Mouse (Mus musculus) liver, embryonic 12.5 days (tissue): ENCODE data around the gene Trmt11. TPM values are rescaled to one million over a fixed set of nuclear protein-coding genes. Genes with fewer than 3 reads are reported as not detected.
"Not testable (repeated sequence)": the region's sequence is repeated elsewhere in the genome, so short reads cannot be mapped to it uniquely, and the experiment has no call there.

Source experiments
- ATAC-seq: fragments of 200-750 bp; cut with Nextera tagmentation; 2 replicates; pipeline ENCODE4 v1.8.0; 2017; ENCODE audit warnings: moderate number of reproducible peaks, mild to moderate bottlenecking, moderate library complexity
- H3K27ac ChIP-seq: fragments of 300-500 bp; sonication (generic); 2 replicates; pipeline ENCODE4 v1.5.1; 2016; ENCODE audit warnings: mild to moderate bottlenecking
- H3K27me3 ChIP-seq: fragments of 300-500 bp; sonication (generic); replicated peaks from 2 replicates; pipeline ENCODE4 v1.6.1; 2016; ENCODE audit warnings: mild to moderate bottlenecking, moderate library complexity
- H3K36me3 ChIP-seq: fragments of 300-500 bp; sonication (generic); 2 replicates; pipeline ENCODE4 v1.6.1; 2016; ENCODE audit warnings: mild to moderate bottlenecking, moderate library complexity
- H3K4me1 ChIP-seq: fragments of 300-500 bp; sonication (generic); 2 replicates; pipeline ENCODE4 v1.6.1; 2016
- H3K4me2 ChIP-seq: fragments of 300-500 bp; sonication (generic); 2 replicates; pipeline ENCODE4 v1.6.1; 2016; ENCODE audit warnings: mild to moderate bottlenecking, moderate library complexity
- H3K4me3 ChIP-seq: fragments of 300-500 bp; sonication (generic); 2 replicates; pipeline ENCODE4 v1.5.1; 2016; ENCODE audit warnings: mild to moderate bottlenecking, moderate library complexity
- H3K9ac ChIP-seq: fragments of 300-500 bp; sonication (generic); 2 replicates; pipeline ENCODE4 v1.6.1; 2016; ENCODE audit warnings: mild to moderate bottlenecking, moderate library complexity
- H3K9me3 ChIP-seq: fragments of 300-500 bp; sonication (generic); replicated peaks from 2 replicates; pipeline ENCODE4 v1.6.1; 2016; ENCODE audit warnings: mild to moderate bottlenecking, moderate library complexity
- WGBS: fragments of 180-500 bp; shearing (Covaris S2); methylation state at CpG from one replicate; pipeline ENCODE4 v1.1.7; 2016; ENCODE audit not compliant: insufficient replicate concordance; 5-methylcytosine and 5-hydroxymethylcytosine counted together
- polyA plus RNA-seq: library from polyadenylated mRNA; unstranded; fragments of >200 nt; fragmentation: Nextera tagmentation; extraction: Ambion mirVana; gene quantifications from 2 replicates; pipeline ENCODE4 v1.2.1, GENCODE M21; 2016

The Trmt11 gene
- polyA plus RNA-seq, 1 experiment from 2014 or later = 25.3 TPM

DNA sequence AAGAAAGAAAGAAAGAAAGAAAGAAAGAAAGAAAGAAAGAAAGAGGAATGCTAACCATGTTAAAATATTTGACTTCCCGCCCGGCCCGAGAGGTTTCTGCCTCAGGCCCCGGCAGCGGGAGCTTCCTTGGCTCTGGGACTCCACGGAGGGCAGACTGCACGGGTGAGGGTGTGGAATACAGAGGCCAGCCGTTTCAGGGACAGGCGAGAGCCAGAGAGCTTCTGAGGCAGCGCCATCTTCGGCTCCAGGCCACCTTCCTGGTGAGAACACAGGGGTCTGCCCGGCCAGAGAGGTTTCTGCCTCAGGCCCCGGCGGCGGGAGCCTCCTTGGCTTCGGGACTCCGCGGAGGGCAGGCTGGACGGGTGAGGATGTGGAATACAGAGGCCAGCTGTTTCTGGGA lies 102.3 kb downstream of the Trmt11 start:
- ATAC-seq = not testable (repeated sequence)

More for the DNA sequence above, 102.3 kb downstream of the Trmt11 start:
- H3K36me3 ChIP-seq, H3K9ac ChIP-seq, H3K27ac ChIP-seq, H3K27me3 ChIP-seq, H3K4me2 ChIP-seq, H3K4me1 ChIP-seq, H3K9me3 ChIP-seq, H3K4me3 ChIP-seq: not testable (repeated sequence)
- 66% methylated on average over 19 of the region's 19 CpGs for WGBS

Other genes starting within 250 kb of the Trmt11 start
- 14.0 and 18.1 TPM in 2 replicates for gene Hint3, start 28.9 kb upstream of the Trmt11 start, polyA plus RNA-seq
- gene Ncoa7, start 202.6 kb upstream of the Trmt11 start, polyA plus RNA-seq = 12.9 and 14.2 TPM in 2 replicates
- 0.49 and 0.65 TPM in 2 replicates for gene Hey2, start 242.1 kb upstream of the Trmt11 start, polyA plus RNA-seq